Mouse (Mus musculus) hindbrain, embryonic 12.5 days (tissue): Measurements from ENCODE around the gene Pfkfb4. TPM values are rescaled to one million over a fixed set of nuclear protein-coding genes. Genes with fewer than 3 reads are reported as not detected.

Experiments used
- ATAC-seq: fragments of 200-750 bp; cut with Nextera tagmentation; 2 replicates; pipeline ENCODE4 v1.8.0; 2017; ENCODE audit warnings: moderate TSS enrichment; ENCODE audit not compliant: low FRiP score
- H3K27ac ChIP-seq: fragments of 300-500 bp; sonication (generic); 2 replicates; pipeline ENCODE4 v1.5.1; 2016; ENCODE audit warnings: mild to moderate bottlenecking
- H3K27me3 ChIP-seq: fragments of 300-500 bp; sonication (generic); 2 replicates; pipeline ENCODE4 v1.6.1; 2016; ENCODE audit warnings: mild to moderate bottlenecking
- H3K36me3 ChIP-seq: fragments of 300-500 bp; sonication (generic); 2 replicates; pipeline ENCODE4 v1.6.1; 2016; ENCODE audit warnings: mild to moderate bottlenecking
- H3K4me1 ChIP-seq: fragments of 300-500 bp; sonication (generic); 2 replicates; pipeline ENCODE4 v1.6.1; 2016
- H3K4me2 ChIP-seq: fragments of 300-500 bp; sonication (generic); replicated peaks from 2 replicates; pipeline ENCODE4 v1.6.1; 2016; ENCODE audit warnings: mild to moderate bottlenecking
- H3K4me3 ChIP-seq: fragments of 300-500 bp; sonication (generic); 2 replicates; pipeline ENCODE4 v1.5.1; 2016; ENCODE audit warnings: mild to moderate bottlenecking
- H3K9ac ChIP-seq: fragments of 300-500 bp; sonication (generic); 2 replicates; pipeline ENCODE4 v1.6.1; 2016; ENCODE audit warnings: mild to moderate bottlenecking, moderate library complexity
- H3K9me3 ChIP-seq: fragments of 300-500 bp; sonication (generic); replicated peaks from 2 replicates; pipeline ENCODE4 v1.6.1; 2016; ENCODE audit warnings: mild to moderate bottlenecking
- WGBS: fragments of 180-500 bp; shearing (Covaris S2); methylation state at CpG from one replicate; pipeline ENCODE4 v1.1.7; 2016; 5-methylcytosine and 5-hydroxymethylcytosine counted together
- polyA plus RNA-seq: library from polyadenylated mRNA; unstranded; fragments of >200 nt; fragmentation: Nextera tagmentation; extraction: Ambion mirVana; gene quantifications from 2 replicates; pipeline ENCODE4 v1.2.1, GENCODE M21; 2016

Gene Pfkfb4
- polyA plus RNA-seq, 1 experiment from 2014 or later = 24.0 TPM

- H3K4me3 ChIP-seq = no peak overlapping the region
- no peaks in the 10 kb centered on the region for H3K4me1 ChIP-seq
- H3K27me3 ChIP-seq = no peaks in the 10 kb centered on the region
- H3K4me2 ChIP-seq = no peak overlapping the region
- 8% methylated on average over 3 of the region's 3 CpGs for WGBS
- ATAC-seq = peak; percentile 38; the same call in 1 of the 2 replicates
- H3K36me3 ChIP-seq = no peaks in the 10 kb centered on the region
- H3K27ac ChIP-seq = no peak overlapping the region
- no peaks in the 10 kb centered on the region for H3K9me3 ChIP-seq
- H3K9ac ChIP-seq = no peak overlapping the region
Observed at GRCm38 (mm10) chr9:109000726-109001125, 9.1 kb downstream of the Pfkfb4 start.

GRCm38 (mm10) chr9:109003201-109003600 lies 11.6 kb downstream of the Pfkfb4 start:
- H3K9me3 ChIP-seq = no peaks in the 10 kb centered on the region
- H3K4me2 ChIP-seq = no peak overlapping the region
- 51% methylated on average over 2 of the region's 2 CpGs for WGBS
- ATAC-seq = no peak
- no peak overlapping the region for H3K9ac ChIP-seq
- peaks cover 3% of the 10 kb centered on the region; the same call in 1 of the 2 replicates for H3K36me3 ChIP-seq
- H3K4me1 ChIP-seq = no peaks in the 10 kb centered on the region
- no peaks in the 10 kb centered on the region for H3K27me3 ChIP-seq
- H3K4me3 ChIP-seq = no peak overlapping the region
- H3K27ac ChIP-seq = no peak overlapping the region

GRCm38 (mm10) chr9:109007025-109007780 lies 15.6 kb downstream of the Pfkfb4 start:
- 80% methylated on average over 21 of the region's 21 CpGs for WGBS
- peaks cover 17% of the 10 kb centered on the region for H3K36me3 ChIP-seq
- no peak overlapping the region for H3K9ac ChIP-seq
- ATAC-seq = no peak
- no peak overlapping the region for H3K4me3 ChIP-seq
- no peaks in the 10 kb centered on the region for H3K9me3 ChIP-seq
- H3K27ac ChIP-seq = no peak overlapping the region
- H3K4me2 ChIP-seq = no peak overlapping the region
- H3K27me3 ChIP-seq = no peaks in the 10 kb centered on the region
- H3K4me1 ChIP-seq = 0 out of 2 replicates have a peak, but pooled peaks cover 3% of the 10 kb centered on the region

- H3K4me1 ChIP-seq = 0 out of 2 replicates have a peak, but pooled peaks cover 3% of the 10 kb centered on the region
- peaks cover 18% of the 10 kb centered on the region for H3K36me3 ChIP-seq
- 80% methylated on average over 9 of the region's 9 CpGs for WGBS
- no peak overlapping the region for H3K27ac ChIP-seq
- no peak overlapping the region for H3K4me2 ChIP-seq
- H3K9ac ChIP-seq = no peak overlapping the region
- H3K4me3 ChIP-seq = no peak overlapping the region
- no peaks in the 10 kb centered on the region for H3K27me3 ChIP-seq
- no peak for ATAC-seq
- no peaks in the 10 kb centered on the region for H3K9me3 ChIP-seq
Observed at GRCm38 (mm10) chr9:109008081-109008480, 16.5 kb downstream of the Pfkfb4 start.

GRCm38 (mm10) chr9:109008994-109009635 lies 17.5 kb downstream of the Pfkfb4 start:
- no peaks in the 10 kb centered on the region for H3K9me3 ChIP-seq
- ATAC-seq = no peak
- no peak overlapping the region for H3K4me2 ChIP-seq
- H3K27me3 ChIP-seq = no peaks in the 10 kb centered on the region
- H3K27ac ChIP-seq = no peak overlapping the region
- H3K4me1 ChIP-seq = 0 out of 2 replicates have a peak, but pooled peaks cover 3% of the 10 kb centered on the region
- WGBS = 71% methylated on average over 9 of the region's 10 CpGs
- H3K9ac ChIP-seq = no peak overlapping the region
- H3K36me3 ChIP-seq = peaks cover 23% of the 10 kb centered on the region
- no peak overlapping the region for H3K4me3 ChIP-seq

- 55% methylated on average over 17 of the region's 17 CpGs for WGBS
- Histone ChIP-seq H3K4me2 (no peak overlapping the region), H3K27ac (no peak overlapping the region), H3K9me3 (no peaks in the 10 kb centered on the region), H3K36me3 (peaks cover 23% of the 10 kb centered on the region), H3K4me3 (no peak overlapping the region), H3K4me1 (0 out of 2 replicates have a peak, but pooled peaks cover 3% of the 10 kb centered on the region), H3K9ac (peak overlapping the region; percentile 35; the same call in 1 of the 2 replicates), H3K27me3 (no peaks in the 10 kb centered on the region)
- no peak for ATAC-seq
Observed at GRCm38 (mm10) chr9:109009636-109010315, 18.2 kb downstream of the Pfkfb4 start.

GRCm38 (mm10) chr9:109010316-109010690 lies 18.7 kb downstream of the Pfkfb4 start:
- Histone ChIP-seq H3K4me3 (no peak overlapping the region), H3K36me3 (peaks cover 23% of the 10 kb centered on the region)

GRCm38 (mm10) chr9:109015397-109015796 lies 23.8 kb downstream of the Pfkfb4 start:
- Histone ChIP-seq H3K9ac (no peak overlapping the region), H3K4me3 (no peak overlapping the region), H3K27ac (no peak overlapping the region), H3K4me1 (no peaks in the 10 kb centered on the region), H3K9me3 (no peaks in the 10 kb centered on the region), H3K36me3 (peaks cover 16% of the 10 kb centered on the region), H3K27me3 (no peaks in the 10 kb centered on the region), H3K4me2 (no peak overlapping the region)
- WGBS = 76% methylated on average over 8 of the region's 8 CpGs
- no peak for ATAC-seq

More at GRCm38 (mm10) chr9:109010316-109010690, 18.7 kb downstream of the Pfkfb4 start:
- Histone ChIP-seq H3K4me2 (no peak overlapping the region), H3K9ac (peak overlapping the region; percentile 35; the same call in 1 of the 2 replicates), H3K27ac (no peak overlapping the region), H3K4me1 (0 out of 2 replicates have a peak, but pooled peaks cover 3% of the 10 kb centered on the region), H3K27me3 (no peaks in the 10 kb centered on the region), H3K9me3 (no peaks in the 10 kb centered on the region)
- no peak for ATAC-seq
- 85% methylated on average over 14 of the region's 14 CpGs for WGBS

- 69% methylated on average over 11 of the region's 11 CpGs for WGBS
- H3K36me3 ChIP-seq = peaks cover 6% of the 10 kb centered on the region; the same call in 1 of the 2 replicates
- H3K4me2 ChIP-seq = no peak overlapping the region
- H3K4me3 ChIP-seq = no peak overlapping the region
- no peak overlapping the region for H3K9ac ChIP-seq
- H3K27me3 ChIP-seq = no peaks in the 10 kb centered on the region
- no peak for ATAC-seq
- no peaks in the 10 kb centered on the region for H3K4me1 ChIP-seq
- H3K27ac ChIP-seq = no peak overlapping the region
- no peaks in the 10 kb centered on the region for H3K9me3 ChIP-seq
Observed at GRCm38 (mm10) chr9:109016973-109017604, 25.5 kb downstream of the Pfkfb4 start.

- Histone ChIP-seq H3K4me2 (no peak overlapping the region), H3K9ac (0 out of 2 replicates have a peak overlapping the region, but pooled peaks have one; percentile 18), H3K27ac (no peak overlapping the region), H3K36me3 (peaks cover 21% of the 10 kb centered on the region), H3K27me3 (no peaks in the 10 kb centered on the region), H3K9me3 (no peaks in the 10 kb centered on the region), H3K4me3 (no peak overlapping the region), H3K4me1 (no peaks in the 10 kb centered on the region)
- no peak for ATAC-seq
- WGBS = 87% methylated on average over 4 of the region's 4 CpGs
Observed at GRCm38 (mm10) chr9:109021428-109021827, 29.9 kb downstream of the Pfkfb4 start.

GRCm38 (mm10) chr9:109022866-109023685 lies 31.5 kb downstream of the Pfkfb4 start:
- ATAC-seq = no peak
- H3K27me3 ChIP-seq = no peaks in the 10 kb centered on the region
- no peak overlapping the region for H3K9ac ChIP-seq
- H3K27ac ChIP-seq = no peak overlapping the region
- no peaks in the 10 kb centered on the region for H3K4me1 ChIP-seq
- H3K4me2 ChIP-seq = no peak overlapping the region
- H3K36me3 ChIP-seq = peaks cover 24% of the 10 kb centered on the region
- no peaks in the 10 kb centered on the region for H3K9me3 ChIP-seq
- no peak overlapping the region for H3K4me3 ChIP-seq
- WGBS = 94% methylated on average over 17 of the region's 17 CpGs
